20 mouse cellular contexts compared by ENCODE assay signal in genomic region chr12:31965517-31966212, GRCm38 (mm10). TPM values are rescaled to one million over a fixed set of nuclear protein-coding genes. Genes with fewer than 3 reads are reported as not detected.
DNase-seq lines count a peak whose midpoint lies in the region; ATAC-seq and TF ChIP-seq lines count a peak whose summit lies in the region.
"Had no signal": no experiment of that assay in that cellular context is flagged by ENCODE, and none has a peak within 500 bp of the region (broad histone marks: within the 10 kb centered on the region; RNA-seq: fewer than 3 reads in every experiment).

No protein-coding gene starts in this region.

- no peak for TF ChIP-seq POLR2A in limb, embryonic 14.5 days (IDR thresholded peaks at IDR 0.05; ENCODE audit: borderline replicate concordance, extremely low read depth, insufficient read depth, insufficient read length)

- H3K4me2 ChIP-seq in forebrain, embryonic 13.5 days = no peak overlapping the region
- H3K4me2 ChIP-seq in forebrain, embryonic 11.5 days (ENCODE audit: low read depth, low read length, severe bottlenecking) = no peak overlapping the region
- no peak overlapping the region for H3K4me2 ChIP-seq in limb, embryonic 14.5 days (replicated peaks; ENCODE audit: low read depth, low read length, severe bottlenecking)
- no peak overlapping the region for H3K4me2 ChIP-seq in liver, postnatal 0 days (ENCODE audit: low read depth, low read length)
- H3K4me2 ChIP-seq: embryonic facial prominence, embryonic 12.5 days; heart, embryonic 13.5 days; limb, embryonic 12.5 days had no signal

- H3K4me1 ChIP-seq in forebrain, embryonic 13.5 days = 0 out of 2 replicates have a peak, but pooled peaks cover 4% of the 10 kb centered on the region
- H3K4me1 ChIP-seq in forebrain, embryonic 11.5 days (replicated peaks; ENCODE audit: control insufficient read depth, insufficient read depth, low read length) = no peaks in the 10 kb centered on the region
- no peaks in the 10 kb centered on the region for H3K4me1 ChIP-seq in limb, embryonic 14.5 days (ENCODE audit: control insufficient read depth, insufficient read depth, low read length)
- no peaks in the 10 kb centered on the region for H3K4me1 ChIP-seq in limb, embryonic 10.5 days
- H3K4me1 ChIP-seq in liver, postnatal 0 days (ENCODE audit: insufficient read depth) = peaks cover 11% of the 10 kb centered on the region
- H3K4me1 ChIP-seq: embryonic facial prominence, embryonic 12.5 days; limb, embryonic 12.5 days; midbrain, embryonic 10.5 days had no signal

- no peaks in the 10 kb centered on the region for H3K9me3 ChIP-seq in forebrain, embryonic 13.5 days (replicated peaks)
- no peaks in the 10 kb centered on the region for H3K9me3 ChIP-seq in forebrain, embryonic 11.5 days (ENCODE audit: control insufficient read depth, low read length)
- no peaks in the 10 kb centered on the region for H3K9me3 ChIP-seq in limb, embryonic 14.5 days (ENCODE audit: control insufficient read depth, low read length)
- H3K9me3 ChIP-seq in limb, embryonic 10.5 days (replicated peaks) = no peaks in the 10 kb centered on the region
- no peaks in the 10 kb centered on the region for H3K9me3 ChIP-seq in liver, postnatal 0 days (ENCODE audit: low read length)
- H3K9me3 ChIP-seq: embryonic facial prominence, embryonic 12.5 days; heart, embryonic 13.5 days; limb, embryonic 12.5 days; midbrain, embryonic 10.5 days had no signal

- TF ChIP-seq EP300 in liver, postnatal 0 days (IDR thresholded peaks at IDR 0.05; ENCODE audit: low read depth) = peak; percentile 85

- WGBS in forebrain, embryonic 13.5 days = 91% methylated on average over 12 of the region's 12 CpGs
- 95% methylated on average over 12 of the region's 12 CpGs for WGBS in forebrain, embryonic 11.5 days
- 57% methylated on average over 12 of the region's 12 CpGs for WGBS in limb, embryonic 14.5 days
- WGBS in limb, embryonic 10.5 days = 94% methylated on average over 12 of the region's 12 CpGs
- 80% methylated on average over 12 of the region's 12 CpGs for WGBS in liver, postnatal 0 days (ENCODE audit: insufficient replicate concordance)

- DNase-seq in forebrain, embryonic 11.5 days (ENCODE audit: low spot score) = no peak
- DNase-seq in limb, embryonic 14.5 days (ENCODE audit: low spot score) = no peak
- no peak for DNase-seq in limb, embryonic 10.5 days (ENCODE audit: low spot score)
- DNase-seq in layer of hippocampus, adult 9-11 months = peak; percentile 71
- no peak for DNase-seq in liver, postnatal 0 days
- no peak for DNase-seq in gastrocnemius, adult 8-10 months (ENCODE audit: low spot score in 2 of 2)
- DNase-seq: adrenal gland, postnatal 36 days; cerebellum, adult 11 months; cerebellum, postnatal 36 days; kidney, adult 9 months; lung, postnatal 14 days; retina, postnatal 1 day; thymus, postnatal 36 days had no signal

- ATAC-seq in forebrain, embryonic 13.5 days = peak; percentile 55; the same call in 1 of the 2 replicates
- no peak for ATAC-seq in forebrain, embryonic 11.5 days (replicated peaks; ENCODE audit: low FRiP score)
- ATAC-seq in limb, embryonic 14.5 days (ENCODE audit: low FRiP score, low read depth) = peak; percentile 64
- ATAC-seq in liver, postnatal 0 days = peak; percentile 76
- ATAC-seq in inflammation-experienced regulatory T-cells, adult 6 months = no peak

- H3K4me3 ChIP-seq in forebrain, embryonic 13.5 days = no peak overlapping the region
- H3K4me3 ChIP-seq in forebrain, embryonic 11.5 days (ENCODE audit: low read depth, low read length) = no peak overlapping the region
- no peak overlapping the region for H3K4me3 ChIP-seq in limb, embryonic 14.5 days (replicated peaks; ENCODE audit: low read length)
- H3K4me3 ChIP-seq in limb, embryonic 10.5 days = no peak overlapping the region
- no peak overlapping the region for H3K4me3 ChIP-seq in liver, postnatal 0 days (ENCODE audit: low read depth, low read length)
- H3K4me3 ChIP-seq: embryonic facial prominence, embryonic 12.5 days; heart, embryonic 13.5 days; limb, embryonic 12.5 days; midbrain, embryonic 10.5 days had no signal

- 0 out of 2 replicates have a peak overlapping the region, but pooled peaks have one; percentile 25 for H3K27ac ChIP-seq in forebrain, embryonic 13.5 days
- no peak overlapping the region for H3K27ac ChIP-seq in forebrain, embryonic 11.5 days (ENCODE audit: low read depth, low read length)
- H3K27ac ChIP-seq in limb, embryonic 14.5 days (replicated peaks; ENCODE audit: low read depth, low read length) = no peak overlapping the region
- no peak overlapping the region for H3K27ac ChIP-seq in limb, embryonic 10.5 days
- H3K27ac ChIP-seq in liver, postnatal 0 days (ENCODE audit: low read depth) = peak overlapping the region; percentile 81
- H3K27ac ChIP-seq: embryonic facial prominence, embryonic 12.5 days; heart, embryonic 13.5 days; limb, embryonic 12.5 days; midbrain, embryonic 10.5 days had no signal

- no peaks in the 10 kb centered on the region for H3K27me3 ChIP-seq in forebrain, embryonic 13.5 days
- no peaks in the 10 kb centered on the region for H3K27me3 ChIP-seq in forebrain, embryonic 11.5 days (ENCODE audit: control insufficient read depth, insufficient read depth, low read length)
- H3K27me3 ChIP-seq in limb, embryonic 14.5 days (ENCODE audit: control insufficient read depth, insufficient read depth, low read length) = no peaks in the 10 kb centered on the region
- H3K27me3 ChIP-seq in limb, embryonic 10.5 days (ENCODE audit: low read depth, poor library complexity, severe bottlenecking) = no peaks in the 10 kb centered on the region
- H3K27me3 ChIP-seq in liver, postnatal 0 days (ENCODE audit: insufficient read depth, low read length) = no peaks in the 10 kb centered on the region
- H3K27me3 ChIP-seq: CH12.LX; embryonic facial prominence, embryonic 12.5 days; limb, embryonic 12.5 days had no signal

- no peak overlapping the region for H3K9ac ChIP-seq in forebrain, embryonic 13.5 days
- no peak overlapping the region for H3K9ac ChIP-seq in forebrain, embryonic 11.5 days (ENCODE audit: low read length)
- H3K9ac ChIP-seq in limb, embryonic 14.5 days (ENCODE audit: low read depth, low read length, severe bottlenecking) = no peak overlapping the region
- no peak overlapping the region; the same call in 1 of the 2 replicates for H3K9ac ChIP-seq in liver, postnatal 0 days (replicated peaks)
- H3K9ac ChIP-seq: embryonic facial prominence, embryonic 12.5 days; heart, embryonic 13.5 days; limb, embryonic 12.5 days had no signal

- no peak for TF ChIP-seq CTCF in liver, postnatal 0 days (IDR thresholded peaks at IDR 0.05; ENCODE audit: low read depth)

- H3K36me3 ChIP-seq in forebrain, embryonic 13.5 days (ENCODE audit: poor library complexity, severe bottlenecking) = peaks cover 10% of the 10 kb centered on the region; the same call in 1 of the 2 replicates
- no peaks in the 10 kb centered on the region for H3K36me3 ChIP-seq in forebrain, embryonic 11.5 days (ENCODE audit: control insufficient read depth, insufficient read depth, low read length)
- H3K36me3 ChIP-seq in limb, embryonic 14.5 days (ENCODE audit: control insufficient read depth, insufficient read depth, low read length) = no peaks in the 10 kb centered on the region
- no peaks in the 10 kb centered on the region for H3K36me3 ChIP-seq in limb, embryonic 10.5 days
- peaks cover 14% of the 10 kb centered on the region for H3K36me3 ChIP-seq in liver, postnatal 0 days (replicated peaks; ENCODE audit: insufficient read depth, low read length)
- H3K36me3 ChIP-seq: embryonic facial prominence, embryonic 12.5 days; heart, embryonic 13.5 days; limb, embryonic 12.5 days had no signal

RNA-seq across cellular contexts. Expression of gene Hbp1, which starts 15.3 kb away (rescaled TPM):
- 85.8 and 86.8 TPM in 2 replicates for polyA plus RNA-seq in forebrain, embryonic 13.5 days (2015; fragmentation: Nextera tagmentation; extraction: Ambion mirVana)
- 80.8 and 87.1 TPM in 2 replicates for polyA plus RNA-seq in forebrain, embryonic 11.5 days (2014; fragmentation: Nextera tagmentation; extraction: Ambion mirVana)
- polyA plus RNA-seq in limb, embryonic 14.5 days (2012; rRNA removed) = 102 and 122 TPM in 2 replicates
- 142 and 157 TPM in 2 replicates for polyA plus RNA-seq in limb, embryonic 14.5 days (2014; fragmentation: Nextera tagmentation; extraction: Ambion mirVana)
- polyA plus RNA-seq in limb, embryonic 10.5 days (2016; fragmentation: Nextera tagmentation; extraction: Ambion mirVana) = 84.4 and 110 TPM in 2 replicates
- polyA plus RNA-seq in liver, postnatal 0 days (2015; fragmentation: Nextera tagmentation; extraction: Ambion mirVana) = 47.3 and 50.1 TPM in 2 replicates
- 100 to 1,000 TPM in 2 of 3 experiments, 10 to 100 TPM in 1; 90.3 to 147 (median 141) TPM for polyA plus RNA-seq in inflammation-experienced regulatory T-cells, adult 6 months (2017; shearing (Covaris generic))
- total RNA-seq in gastrocnemius, adult 8-10 months (2022) = 10 to 100 TPM; 65.3 to 78.0 (median 69.0) TPM

Comparison
In these comparisons a context has a peak if more than half of its experiments do, and no peak if none do; other contexts are left out.
1. ATAC-seq: peak in forebrain, embryonic 13.5 days (single experiment), limb, embryonic 14.5 days (single experiment) and liver, postnatal 0 days (single experiment); none in forebrain, embryonic 11.5 days (single experiment) and inflammation-experienced regulatory T-cells, adult 6 months (single experiment).
2. H3K27ac ChIP-seq: peak in forebrain, embryonic 13.5 days (single experiment) and liver, postnatal 0 days (single experiment); none in forebrain, embryonic 11.5 days (single experiment), limb, embryonic 14.5 days (single experiment) and limb, embryonic 10.5 days (single experiment).